Mouse (Mus musculus): ENCODE results near the gene Anapc16. TPM values are rescaled to one million over a fixed set of nuclear protein-coding genes. Genes with fewer than 3 reads are reported as not detected.
A peak's percentile ranks its signal among the peaks of the same experiment; 100 is the strongest.

The Anapc16 gene
- polyA plus RNA-seq, 2 experiments, result 109 to 110 TPM

GRCm38 (mm10) chr10:60028979-60029378, 26.0 kb upstream of the Anapc16 start:
- WGBS, result 43% methylated on average over 7 of the region's 7 CpGs
- no peak for TF ChIP-seq POLR2A (IDR thresholded peaks at IDR 0.05; ENCODE audit: borderline replicate concordance, extremely low read depth, insufficient read depth, insufficient read length)
- Histone ChIP-seq H3K4me2 (replicated peaks; ENCODE audit: low read depth, low read length, severe bottlenecking) (no peak overlapping the region), H3K4me1 (ENCODE audit: control insufficient read depth, insufficient read depth, low read length) (peaks cover 39% of the 10 kb centered on the region), H3K9ac (ENCODE audit: low read depth, low read length, severe bottlenecking) (no peak overlapping the region), H3K9me3 (ENCODE audit: control insufficient read depth, low read length) (no peaks in the 10 kb centered on the region), H3K4me3 (replicated peaks; ENCODE audit: low read length) (no peak overlapping the region), H3K36me3 (ENCODE audit: control insufficient read depth, insufficient read depth, low read length) (0 out of 2 replicates have a peak, but pooled peaks cover 4% of the 10 kb centered on the region), H3K27me3 (ENCODE audit: control insufficient read depth, insufficient read depth, low read length) (no peaks in the 10 kb centered on the region), H3K27ac (replicated peaks; ENCODE audit: low read depth, low read length) (no peak overlapping the region)
- peak; percentile 28 for DNase-seq (ENCODE audit: low spot score)
- no peak for ATAC-seq (ENCODE audit: low FRiP score, low read depth)

- no peak overlapping the region for H3K27ac ChIP-seq (replicated peaks; ENCODE audit: low read depth, low read length)
- peak overlapping the region; percentile 7; the same call in 1 of the 2 replicates for H3K9ac ChIP-seq (ENCODE audit: low read depth, low read length, severe bottlenecking)
- H3K9me3 ChIP-seq (ENCODE audit: control insufficient read depth, low read length), result no peaks in the 10 kb centered on the region
- 0 out of 2 replicates have a peak, but pooled peaks cover 4% of the 10 kb centered on the region for H3K36me3 ChIP-seq (ENCODE audit: control insufficient read depth, insufficient read depth, low read length)
- no peak for ATAC-seq (ENCODE audit: low FRiP score, low read depth)
- TF ChIP-seq POLR2A (IDR thresholded peaks at IDR 0.05; ENCODE audit: borderline replicate concordance, extremely low read depth, insufficient read depth, insufficient read length), result no peak
- no peak overlapping the region for H3K4me2 ChIP-seq (replicated peaks; ENCODE audit: low read depth, low read length, severe bottlenecking)
- peaks cover 38% of the 10 kb centered on the region for H3K4me1 ChIP-seq (ENCODE audit: control insufficient read depth, insufficient read depth, low read length)
- WGBS, result 66% methylated on average over 7 of the region's 7 CpGs
- no peak overlapping the region for H3K4me3 ChIP-seq (replicated peaks; ENCODE audit: low read length)
- no peak for DNase-seq (ENCODE audit: low spot score)
- H3K27me3 ChIP-seq (ENCODE audit: control insufficient read depth, insufficient read depth, low read length), result no peaks in the 10 kb centered on the region
Observed at GRCm38 (mm10) chr10:60028181-60028580, 25.2 kb upstream of the Anapc16 start.

GRCm38 (mm10) chr10:60027619-60028084, 24.7 kb upstream of the Anapc16 start:
- Histone ChIP-seq H3K27ac (replicated peaks; ENCODE audit: low read depth, low read length) (no peak overlapping the region), H3K9me3 (ENCODE audit: control insufficient read depth, low read length) (no peaks in the 10 kb centered on the region), H3K4me2 (replicated peaks; ENCODE audit: low read depth, low read length, severe bottlenecking) (no peak overlapping the region), H3K4me1 (ENCODE audit: control insufficient read depth, insufficient read depth, low read length) (peaks cover 33% of the 10 kb centered on the region), H3K4me3 (replicated peaks; ENCODE audit: low read length) (no peak overlapping the region), H3K9ac (ENCODE audit: low read depth, low read length, severe bottlenecking) (no peak overlapping the region), H3K36me3 (ENCODE audit: control insufficient read depth, insufficient read depth, low read length) (peaks cover 6% of the 10 kb centered on the region; the same call in 1 of the 2 replicates), H3K27me3 (ENCODE audit: control insufficient read depth, insufficient read depth, low read length) (no peaks in the 10 kb centered on the region)
- DNase-seq (ENCODE audit: low spot score) (peak; percentile 56), ATAC-seq (ENCODE audit: low FRiP score, low read depth) (peak; percentile 62; the same call in 1 of the 2 replicates)
- TF ChIP-seq POLR2A (IDR thresholded peaks at IDR 0.05; ENCODE audit: borderline replicate concordance, extremely low read depth, insufficient read depth, insufficient read length), result no peak
- WGBS, result 25% methylated on average over 2 of the region's 2 CpGs

GRCm38 (mm10) chr10:60026759-60027395, 23.9 kb upstream of the Anapc16 start:
- Histone ChIP-seq H3K9me3 (ENCODE audit: control insufficient read depth, low read length) (no peaks in the 10 kb centered on the region), H3K4me1 (ENCODE audit: control insufficient read depth, insufficient read depth, low read length) (peaks cover 26% of the 10 kb centered on the region), H3K4me3 (replicated peaks; ENCODE audit: low read length) (no peak overlapping the region), H3K9ac (ENCODE audit: low read depth, low read length, severe bottlenecking) (no peak overlapping the region), H3K27me3 (ENCODE audit: control insufficient read depth, insufficient read depth, low read length) (no peaks in the 10 kb centered on the region), H3K27ac (replicated peaks; ENCODE audit: low read depth, low read length) (peak overlapping the region; percentile 5), H3K4me2 (replicated peaks; ENCODE audit: low read depth, low read length, severe bottlenecking) (peak overlapping the region; percentile 16; the same call in 1 of the 2 replicates), H3K36me3 (ENCODE audit: control insufficient read depth, insufficient read depth, low read length) (peaks cover 14% of the 10 kb centered on the region)
- no peak for DNase-seq (ENCODE audit: low spot score)
- peak; percentile 32; the same call in 1 of the 2 replicates for ATAC-seq (ENCODE audit: low FRiP score, low read depth)
- WGBS, result 29% methylated on average over 13 of the region's 13 CpGs
- no peak for TF ChIP-seq POLR2A (IDR thresholded peaks at IDR 0.05; ENCODE audit: borderline replicate concordance, extremely low read depth, insufficient read depth, insufficient read length)

GRCm38 (mm10) chr10:60023751-60024150, 20.8 kb upstream of the Anapc16 start:
- no peak overlapping the region for H3K27ac ChIP-seq (replicated peaks; ENCODE audit: low read depth, low read length)
- peaks cover 21% of the 10 kb centered on the region for H3K4me1 ChIP-seq (ENCODE audit: control insufficient read depth, insufficient read depth, low read length)
- ATAC-seq (ENCODE audit: low FRiP score, low read depth) (no peak), DNase-seq (ENCODE audit: low spot score) (no peak)
- 100% methylated on average over 1 of the region's 1 CpGs for WGBS
- peaks cover 20% of the 10 kb centered on the region for H3K36me3 ChIP-seq (ENCODE audit: control insufficient read depth, insufficient read depth, low read length)
- no peaks in the 10 kb centered on the region for H3K9me3 ChIP-seq (ENCODE audit: control insufficient read depth, low read length)
- TF ChIP-seq POLR2A (IDR thresholded peaks at IDR 0.05; ENCODE audit: borderline replicate concordance, extremely low read depth, insufficient read depth, insufficient read length), result no peak
- H3K4me2 ChIP-seq (replicated peaks; ENCODE audit: low read depth, low read length, severe bottlenecking), result no peak overlapping the region
- no peaks in the 10 kb centered on the region for H3K27me3 ChIP-seq (ENCODE audit: control insufficient read depth, insufficient read depth, low read length)
- no peak overlapping the region for H3K4me3 ChIP-seq (replicated peaks; ENCODE audit: low read length)
- H3K9ac ChIP-seq (ENCODE audit: low read depth, low read length, severe bottlenecking), result no peak overlapping the region

Data from limb, embryonic 14.5 days (tissue).